22 mouse cellular contexts compared by ENCODE assay signal in genomic region chr12:86482029-86482428, GRCm38 (mm10).
A peak's percentile ranks its signal among the peaks of the same experiment; 100 is the strongest.
DNase-seq lines count a peak whose midpoint lies in the region; ATAC-seq and TF ChIP-seq lines count a peak whose summit lies in the region.
"Had no signal": no experiment of that assay in that cellular context is flagged by ENCODE, and none has a peak within 500 bp of the region (broad histone marks: within the 10 kb centered on the region; RNA-seq: fewer than 3 reads in every experiment).

No protein-coding gene starts in this region.

- 0 out of 2 replicates have a peak overlapping the region, but pooled peaks have one; percentile 1 for H3K27ac ChIP-seq in heart, embryonic 13.5 days (replicated peaks)
- H3K27ac ChIP-seq in liver, postnatal 0 days (ENCODE audit: low read depth): no peak overlapping the region
- no peak overlapping the region for H3K27ac ChIP-seq in liver, embryonic 11.5 days (ENCODE audit: low read depth, low read length)
- H3K27ac ChIP-seq: embryonic facial prominence, embryonic 13.5 days; hindbrain, embryonic 15.5 days had no signal

- peaks cover 27% of the 10 kb centered on the region for H3K4me1 ChIP-seq in heart, embryonic 13.5 days
- H3K4me1 ChIP-seq in liver, postnatal 0 days (ENCODE audit: insufficient read depth): no peaks in the 10 kb centered on the region
- H3K4me1 ChIP-seq in liver, embryonic 11.5 days (replicated peaks; ENCODE audit: control insufficient read depth, insufficient read depth, low read length): no peaks in the 10 kb centered on the region
- H3K4me1 ChIP-seq: hindbrain, embryonic 15.5 days had no signal

- no peak for DNase-seq in heart, postnatal 4 days
- no peak for DNase-seq in liver, postnatal 0 days
- no peak for DNase-seq in liver, embryonic 11.5 days (ENCODE audit: low spot score)
- peak; percentile 53 for DNase-seq in ES-CJ7 (ENCODE audit: low read depth, low spot score)
- DNase-seq in kidney, postnatal 4 days: no peak
- DNase-seq: adrenal gland, adult 2 months; adrenal gland, postnatal 25 days; cerebellum, adult 18-20 months; cerebellum, adult 9-11 months; cerebellum, postnatal 36 days; gastrocnemius, postnatal 36 days; heart, adult 11 months; heart, postnatal 14 days had no signal

- WGBS in heart, embryonic 13.5 days: 52% methylated on average over 6 of the region's 6 CpGs
- WGBS in liver, postnatal 0 days (ENCODE audit: insufficient replicate concordance): 69% methylated on average over 6 of the region's 6 CpGs
- WGBS in liver, embryonic 11.5 days: 55% methylated on average over 6 of the region's 6 CpGs

- no peaks in the 10 kb centered on the region for H3K27me3 ChIP-seq in heart, embryonic 13.5 days (replicated peaks)
- no peaks in the 10 kb centered on the region for H3K27me3 ChIP-seq in liver, postnatal 0 days (ENCODE audit: insufficient read depth, low read length)
- H3K27me3 ChIP-seq in liver, embryonic 11.5 days (replicated peaks; ENCODE audit: control insufficient read depth, insufficient read depth, low read length): no peaks in the 10 kb centered on the region
- H3K27me3 ChIP-seq: embryonic facial prominence, embryonic 13.5 days; hindbrain, embryonic 15.5 days had no signal

- ATAC-seq in heart, embryonic 13.5 days (ENCODE audit: extremely low read depth, insufficient number of reproducible peaks, low FRiP score, low TSS enrichment): no peak; the same call in 1 of the 2 replicates
- no peak for ATAC-seq in liver, postnatal 0 days
- no peak for ATAC-seq in liver, embryonic 11.5 days (replicated peaks; ENCODE audit: low FRiP score)
- ATAC-seq in megakaryocyte, adult 5-6 weeks (ENCODE audit: poor library complexity, severe bottlenecking): no peak
- ATAC-seq: forebrain, embryonic 14.5 days; inflammation-experienced regulatory T-cells, adult 6 months; intestine, postnatal 0 days; Patski had no signal

- no peak overlapping the region for H3K9ac ChIP-seq in heart, embryonic 13.5 days
- H3K9ac ChIP-seq in liver, postnatal 0 days (replicated peaks): no peak overlapping the region
- no peak overlapping the region for H3K9ac ChIP-seq in liver, embryonic 11.5 days (ENCODE audit: low read depth, low read length)
- H3K9ac ChIP-seq: embryonic facial prominence, embryonic 13.5 days; hindbrain, embryonic 15.5 days had no signal

- no peaks in the 10 kb centered on the region for H3K9me3 ChIP-seq in heart, embryonic 13.5 days
- no peaks in the 10 kb centered on the region for H3K9me3 ChIP-seq in liver, postnatal 0 days (ENCODE audit: low read length)
- H3K9me3 ChIP-seq in liver, embryonic 11.5 days (ENCODE audit: control insufficient read depth, low read length): no peaks in the 10 kb centered on the region
- H3K9me3 ChIP-seq: embryonic facial prominence, embryonic 13.5 days; hindbrain, embryonic 15.5 days had no signal

- TF ChIP-seq EP300 in liver, postnatal 0 days (IDR thresholded peaks at IDR 0.05; ENCODE audit: low read depth): peak; percentile 22; the same call in 1 of the 2 replicates

- TF ChIP-seq CTCF in liver, postnatal 0 days (IDR thresholded peaks at IDR 0.05; ENCODE audit: low read depth): no peak

- no peaks in the 10 kb centered on the region for H3K36me3 ChIP-seq in heart, embryonic 13.5 days
- H3K36me3 ChIP-seq in liver, postnatal 0 days (replicated peaks; ENCODE audit: insufficient read depth, low read length): no peaks in the 10 kb centered on the region
- no peaks in the 10 kb centered on the region for H3K36me3 ChIP-seq in liver, embryonic 11.5 days (ENCODE audit: control insufficient read depth, insufficient read depth, low read length)
- H3K36me3 ChIP-seq: embryonic facial prominence, embryonic 13.5 days; hindbrain, embryonic 15.5 days had no signal

- H3K4me3 ChIP-seq in heart, embryonic 13.5 days: no peak overlapping the region
- H3K4me3 ChIP-seq in liver, postnatal 0 days (ENCODE audit: low read depth, low read length): no peak overlapping the region
- no peak overlapping the region for H3K4me3 ChIP-seq in liver, embryonic 11.5 days (ENCODE audit: low read depth, low read length)
- H3K4me3 ChIP-seq: embryonic facial prominence, embryonic 13.5 days; hindbrain, embryonic 15.5 days had no signal

- H3K4me2 ChIP-seq in heart, embryonic 13.5 days: no peak overlapping the region
- no peak overlapping the region for H3K4me2 ChIP-seq in liver, postnatal 0 days (ENCODE audit: low read depth, low read length)
- H3K4me2 ChIP-seq in liver, embryonic 11.5 days: no peak overlapping the region
- H3K4me2 ChIP-seq: embryonic facial prominence, embryonic 13.5 days; heart, embryonic 11.5 days; hindbrain, embryonic 15.5 days had no signal
